Mouse (Mus musculus) common myeloid progenitor, adult 5-6 weeks (primary cell): ENCODE measurements around the gene Elavl1. TPM values are rescaled to one million over a fixed set of nuclear protein-coding genes. Genes with fewer than 3 reads are reported as not detected.
A peak's percentile ranks its signal among the peaks of the same experiment; 100 is the strongest.
"Not testable (repeated sequence)": the region's sequence is repeated elsewhere in the genome, so short reads cannot be mapped to it uniquely, and the experiment has no call there.

Source experiments
- ATAC-seq: replicated peaks from 2 replicates; pipeline ENCODE4 v1.8.0; 2016; ENCODE audit warnings: low read depth, mild to moderate bottlenecking, moderate TSS enrichment, inconsistent platforms; ENCODE audit not compliant: poor library complexity, severe bottlenecking
- total RNA-seq: library from RNA; stranded (forward); fragments of 200-1000, 187-1606 nt; gene quantifications from 2 replicates; pipeline ENCODE4 v1.2.3, GENCODE M21; 2017

Elavl1 gene
- total RNA-seq, 1 experiment from 2014 or later = 124 TPM

DNA sequence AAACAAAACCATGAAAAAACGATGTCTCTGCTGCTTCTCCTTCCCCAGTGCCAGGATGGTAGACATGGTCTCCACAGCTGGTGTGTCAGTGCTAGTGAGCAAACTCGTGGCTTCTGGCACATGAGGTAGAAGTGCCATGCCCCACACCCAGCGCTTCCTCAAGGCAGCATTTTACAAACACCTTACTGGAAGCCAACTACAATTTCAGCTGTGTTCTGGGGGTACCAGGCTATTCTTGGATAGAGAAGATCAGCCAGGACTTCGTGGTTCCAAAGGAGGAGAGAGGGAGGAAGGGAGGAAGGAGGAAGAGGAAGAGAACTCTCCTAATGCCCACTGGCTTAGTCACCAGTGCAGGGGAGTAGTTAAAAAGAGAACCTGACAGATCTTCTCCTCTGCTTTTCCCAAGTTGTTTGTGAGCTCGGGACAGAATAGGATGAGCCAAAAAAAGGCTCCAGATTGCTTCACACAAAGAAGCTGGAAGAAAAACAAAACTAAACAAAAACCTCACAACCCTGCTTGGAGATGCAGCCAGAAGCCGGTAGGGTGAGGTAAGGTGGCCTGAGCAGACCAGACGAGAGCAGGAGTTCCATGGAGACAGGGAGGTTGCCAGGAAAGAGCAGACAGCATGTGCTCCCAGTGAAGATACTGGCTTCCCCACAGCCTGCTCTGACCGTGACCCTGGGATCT is 62.0 kb downstream of the Elavl1 start:
- ATAC-seq = no peak

GRCm38 (mm10) chr8:4259805-4260170 is 65.4 kb downstream of the Elavl1 start:
- ATAC-seq = no peak

- peak; percentile 92 for ATAC-seq
These were observed 65.9 kb downstream of the Elavl1 start, which contains the start of gene Ctxn1 for GRCm38 (mm10) chr8:4259125-4259804. Gene Ctxn1, minus strand, starts transcription at chr8:4259274.

DNA sequence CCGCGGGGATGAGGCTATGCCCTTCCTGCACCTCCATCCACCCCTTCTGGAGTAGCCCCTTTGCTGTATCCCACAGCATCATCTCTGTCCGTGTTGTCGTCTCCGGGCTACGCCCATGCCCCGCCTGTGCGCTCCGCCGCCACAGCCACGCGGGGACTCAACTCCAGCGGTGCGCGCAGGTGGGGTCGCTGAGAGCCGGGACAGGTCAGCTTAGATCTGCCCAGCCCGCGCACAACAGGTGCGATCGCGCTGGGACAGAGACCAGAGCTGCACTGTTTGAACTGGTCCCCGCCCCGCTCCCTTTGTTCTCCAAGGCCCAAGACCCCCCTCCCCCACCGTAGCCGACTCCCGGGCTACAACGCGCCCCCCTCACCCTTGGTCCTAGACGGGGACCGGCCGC is 66.5 kb downstream of the Elavl1 start:
- 0 out of 2 replicates have a peak, but pooled peaks have one; percentile 10 for ATAC-seq

DNA sequence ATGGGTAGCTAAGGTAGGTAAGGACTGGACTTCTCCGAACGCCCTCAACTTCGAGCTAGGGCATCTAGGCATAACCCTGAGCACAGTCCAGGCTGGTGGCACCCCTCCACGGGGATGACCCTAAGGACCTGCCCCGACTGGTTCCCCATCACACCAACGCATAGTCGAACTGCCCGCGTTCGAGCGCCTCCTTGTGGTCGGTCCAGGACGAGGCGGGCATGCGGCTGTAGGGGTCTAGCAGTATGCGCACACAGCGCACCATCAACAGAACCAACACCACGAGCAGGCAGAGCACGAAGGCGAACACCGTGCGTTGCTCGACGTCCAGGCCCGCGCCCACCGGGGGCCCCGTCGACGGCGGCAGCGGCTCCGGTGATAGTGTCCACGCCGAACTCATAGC is 67.0 kb downstream of the Elavl1 start:
- peak; percentile 69 for ATAC-seq

DNA sequence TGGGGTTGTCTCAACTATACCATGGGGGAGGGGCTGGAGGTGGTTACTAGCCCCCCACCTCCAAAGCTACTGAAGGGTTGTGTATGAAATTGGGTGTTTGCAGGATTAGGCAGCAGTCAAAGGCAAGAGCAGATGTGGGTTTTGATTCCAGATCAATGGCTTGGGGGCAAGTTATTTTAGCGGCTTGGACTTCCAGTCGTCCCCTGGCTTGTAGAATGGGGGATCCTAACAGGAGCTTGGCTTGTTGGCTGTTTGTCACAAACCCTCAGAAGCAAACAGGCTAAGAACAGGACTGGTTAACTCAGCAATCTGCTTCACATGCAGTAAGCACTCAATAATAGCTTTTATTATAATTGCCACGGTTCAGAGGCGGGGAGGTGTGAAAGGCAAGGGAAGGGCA is 67.9 kb downstream of the Elavl1 start:
- ATAC-seq = no peak

DNA sequence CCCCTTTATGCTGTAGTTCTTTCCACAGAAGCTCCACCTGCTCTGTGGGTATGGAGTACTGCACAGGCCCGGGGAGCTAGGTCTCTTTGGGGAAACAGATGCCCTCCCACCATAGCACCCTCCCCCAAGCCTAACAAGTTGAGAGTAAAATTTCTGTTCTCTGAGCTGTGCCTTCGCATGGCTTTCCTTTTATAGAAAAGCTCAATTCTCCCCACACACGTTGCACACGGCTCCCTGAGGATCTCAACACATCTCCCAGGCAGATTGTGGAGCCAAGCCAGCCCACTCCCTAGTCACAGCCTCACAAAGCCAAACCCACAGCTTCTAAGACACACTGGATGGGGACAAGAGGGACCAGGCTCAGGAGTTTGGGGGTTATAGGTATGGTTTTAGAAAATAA is 68.3 kb downstream of the Elavl1 start:
- no peak for ATAC-seq

DNA sequence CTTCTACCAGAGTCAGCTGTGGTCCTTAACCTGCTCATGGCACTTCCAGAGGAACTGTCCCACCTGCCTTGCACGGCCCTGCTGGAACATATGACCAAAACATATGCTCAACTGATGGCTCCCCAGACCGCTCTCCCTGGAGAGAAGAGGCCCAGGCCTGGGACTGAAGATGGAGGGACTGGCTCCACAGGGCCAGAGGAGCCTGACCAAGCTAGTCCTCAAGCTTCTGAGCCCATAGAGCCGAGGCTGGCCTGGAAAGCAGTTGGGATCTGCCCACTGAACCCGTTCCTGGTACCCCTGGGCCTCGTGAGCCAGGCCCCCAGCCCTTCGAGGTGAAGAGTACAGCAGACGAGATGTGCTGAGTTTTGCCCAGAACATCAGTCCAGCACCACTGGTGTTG is 69.7 kb downstream of the Elavl1 start:
- ATAC-seq = not testable (repeated sequence)

GRCm38 (mm10) chr8:4254001-4254400 is 71.2 kb downstream of the Elavl1 start:
- no peak for ATAC-seq

DNA sequence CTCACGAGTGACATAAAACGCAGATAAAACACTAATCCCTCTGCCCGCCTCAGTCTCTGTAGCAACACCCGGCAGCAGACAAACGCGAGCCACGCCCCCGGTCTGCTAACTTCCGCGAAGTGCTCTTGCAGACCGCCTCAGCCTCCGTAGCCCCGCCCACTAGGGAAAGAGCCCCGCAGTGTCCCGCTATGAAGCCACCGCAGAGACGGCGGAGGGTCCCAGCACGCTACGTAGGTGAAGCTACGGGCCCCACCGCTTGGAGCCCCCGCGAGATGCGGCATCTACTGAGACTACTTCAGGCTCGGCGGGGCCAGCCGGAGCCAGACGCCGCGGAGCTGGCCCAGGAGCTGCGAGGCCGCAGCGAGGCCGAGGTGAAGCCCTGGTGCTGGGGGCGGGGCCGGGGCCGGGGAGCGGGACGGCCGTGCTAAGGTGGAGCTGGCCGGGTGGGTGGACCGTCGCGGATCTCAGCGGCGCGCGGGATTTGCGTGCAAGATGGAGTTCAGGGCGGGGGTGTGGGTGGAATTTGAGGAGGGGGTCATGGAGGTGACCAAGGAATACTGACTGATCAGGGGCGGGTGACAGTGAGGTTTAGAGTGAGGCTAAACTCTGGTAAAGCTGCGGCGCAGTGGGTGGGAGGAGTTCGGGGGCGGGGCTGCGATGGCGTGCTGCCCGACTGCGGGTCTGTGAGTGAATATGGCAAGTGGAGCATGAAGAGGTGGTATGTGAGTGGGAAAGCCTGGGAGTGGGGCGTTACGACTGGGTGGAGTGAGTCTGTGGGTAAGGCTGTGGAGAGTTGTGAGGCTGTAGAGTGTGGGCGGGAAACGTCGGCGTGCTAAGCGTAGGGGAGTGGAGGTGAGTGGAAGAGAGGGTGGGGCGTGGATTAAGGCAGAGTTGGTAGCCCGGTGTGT is 72.0 kb downstream of the Elavl1 start, which contains the start of gene Snapc2:
Gene Snapc2, plus strand, starts transcription at position 147 of the 908 bp plus-strand sequence.
- ATAC-seq = peak; percentile 86

- ATAC-seq = no peak
These were observed 73.0 kb downstream of the Elavl1 start for GRCm38 (mm10) chr8:4252116-4252760.

GRCm38 (mm10) chr8:4250306-4250970 is 74.8 kb downstream of the Elavl1 start:
- peak; percentile 65 for ATAC-seq

DNA sequence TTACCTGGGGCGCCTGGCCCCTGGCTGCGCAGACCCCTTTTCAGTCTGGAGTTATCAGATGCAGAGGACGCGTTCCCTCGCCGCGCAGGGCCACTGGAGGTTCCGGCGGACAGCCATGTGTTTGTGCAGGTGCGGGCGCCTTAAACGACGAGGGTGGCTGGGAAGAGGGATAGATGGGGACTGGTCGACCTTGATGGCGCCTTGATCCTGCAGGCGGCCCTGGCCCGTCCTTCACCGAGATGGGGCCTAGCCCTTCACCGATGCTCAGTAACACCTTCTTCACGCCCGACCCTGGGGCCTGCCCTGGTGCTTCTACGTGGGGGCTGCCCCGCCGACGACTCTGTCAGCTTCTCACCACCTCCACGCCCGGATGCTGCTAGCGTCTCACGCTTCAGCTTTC is 76.0 kb downstream of the Elavl1 start:
- no peak for ATAC-seq

DNA sequence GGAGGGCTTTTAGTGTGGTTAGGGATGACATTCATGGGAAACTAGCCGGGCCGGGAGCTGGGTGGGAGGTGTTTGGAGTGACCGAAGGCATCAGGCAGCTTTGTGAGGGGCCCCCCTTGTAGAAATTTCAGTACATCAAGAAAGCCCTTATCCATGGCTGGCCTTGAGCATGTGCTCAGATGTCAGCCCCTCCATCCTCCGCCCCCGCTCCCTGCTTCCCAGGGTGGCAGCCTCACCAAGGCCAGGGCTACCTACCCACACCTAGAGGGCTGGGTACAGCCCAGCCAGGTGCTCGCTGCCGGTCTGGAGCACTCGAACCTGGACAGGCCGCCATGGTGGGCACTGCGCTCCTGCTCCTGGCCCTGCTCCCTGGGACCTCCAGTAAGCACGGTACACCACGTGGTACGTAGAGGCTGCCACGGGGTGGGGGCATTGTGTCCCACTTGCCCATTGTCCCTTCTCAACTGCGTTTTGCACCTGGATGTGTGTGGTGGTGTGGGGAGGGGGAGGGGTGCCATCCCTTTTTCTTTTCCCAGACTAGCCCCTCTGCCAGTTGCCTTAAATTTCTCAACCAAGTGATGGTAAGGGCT is 77.2 kb downstream of the Elavl1 start, which contains the start of gene Tgfbr3l:
Gene Tgfbr3l, plus strand, starts transcription at position 264 of the 590 bp plus-strand sequence.
- ATAC-seq = no peak

DNA sequence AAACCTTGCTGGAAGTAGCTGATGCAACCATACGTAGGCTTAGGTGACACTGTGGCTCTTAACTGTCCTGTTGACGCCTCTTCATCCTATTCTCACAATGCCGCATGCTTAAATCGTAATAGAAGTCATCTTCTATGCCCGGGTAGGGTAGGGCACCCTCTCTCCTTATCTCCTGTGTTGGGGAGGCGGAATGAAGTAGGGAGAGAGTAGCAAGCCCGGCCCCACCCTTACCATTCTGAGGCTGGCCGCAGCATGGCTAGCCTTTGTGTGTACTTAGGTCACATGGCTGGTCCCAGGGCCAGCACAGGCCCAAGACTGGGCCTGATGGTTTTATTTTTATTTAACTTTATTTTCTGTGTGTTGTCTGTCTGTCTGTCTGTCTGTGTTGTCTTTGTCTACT is 78.0 kb downstream of the Elavl1 start:
- no peak for ATAC-seq

DNA sequence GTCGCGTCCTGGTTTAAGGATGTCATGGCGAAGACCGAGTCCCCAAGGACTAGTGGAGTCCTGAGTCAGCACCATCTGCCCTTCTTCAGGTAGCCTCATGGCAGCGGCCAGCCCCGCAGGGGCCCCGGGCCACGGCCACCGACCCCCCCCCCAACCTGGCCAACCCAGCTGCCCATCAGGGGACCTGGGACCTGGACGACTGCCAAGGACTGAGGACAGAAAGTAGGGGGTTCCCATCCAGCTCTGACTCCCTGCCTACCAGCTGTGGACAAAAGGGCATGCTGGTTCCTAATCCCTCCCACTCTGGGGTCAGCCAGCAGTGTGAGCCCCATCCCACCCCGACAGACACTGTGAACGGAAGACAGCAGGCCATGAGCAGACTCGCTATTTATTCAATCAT is 79.5 kb downstream of the Elavl1 start:
- ATAC-seq = no peak

DNA sequence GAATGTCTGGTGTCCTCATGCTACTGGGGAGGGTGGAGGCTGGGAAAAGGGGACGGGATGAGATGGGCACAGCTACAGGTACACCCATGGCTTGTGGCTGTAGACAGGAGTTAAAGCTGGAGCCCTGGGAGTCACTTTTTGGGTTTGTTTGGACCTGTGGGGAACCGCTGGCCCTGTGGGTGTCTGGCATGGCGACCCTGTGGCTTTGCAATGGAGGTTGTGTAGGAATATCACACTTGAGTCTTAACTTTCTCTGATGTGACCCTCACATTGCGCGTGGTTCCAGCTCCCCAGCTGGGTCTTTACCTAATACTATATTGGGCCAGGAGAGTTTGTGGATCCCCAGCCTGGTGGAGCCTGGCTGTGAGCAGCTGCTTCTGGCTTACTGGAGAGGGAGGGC is 80.2 kb downstream of the Elavl1 start:
- no peak for ATAC-seq

GRCm38 (mm10) chr8:4239193-4239890 is 85.9 kb downstream of the Elavl1 start:
- ATAC-seq = peak; percentile 20
